Mouse (Mus musculus): ENCODE measurements at regions not wholly inside any gene's neighbourhood (a gene's known extent, or its start where the extent isn't known, plus 50 kb on each side); places are given as distances from the start of the nearest gene placed in this dataset.

DNA sequence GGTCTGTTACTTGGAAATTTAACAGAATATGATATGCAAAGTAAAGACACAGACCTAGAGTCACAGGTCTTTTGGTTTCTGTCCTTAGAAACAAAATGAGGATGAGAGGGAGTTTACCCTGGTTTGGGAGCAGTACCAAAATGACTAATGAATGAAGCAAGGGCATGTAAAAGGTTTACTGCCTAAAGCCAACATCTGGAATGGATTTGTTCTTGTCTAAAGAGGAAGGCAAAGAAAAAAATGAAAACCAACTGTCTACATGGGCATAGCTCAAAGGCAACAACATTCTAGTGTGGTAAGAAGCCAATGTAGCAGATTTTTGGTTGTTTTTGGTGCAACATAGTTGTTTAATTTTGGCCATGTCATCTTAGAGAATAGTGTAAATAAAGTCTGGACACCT, 203.5 kb upstream of the Diaph2 start:
- no peak for TF ChIP-seq CTCF (IDR thresholded peaks at IDR 0.05; ENCODE audit: low read depth, low read length)
- TF ChIP-seq GATA1 (IDR thresholded peaks at IDR 0.05; ENCODE audit: borderline replicate concordance, low read length): no peak
- no peak for TF ChIP-seq TAL1 (conservative IDR thresholded peaks at IDR 0.05; ENCODE audit: low read depth, low read length)

Measured in G1E (cell line).